Mouse (Mus musculus) cerebellum, postnatal 10 days (tissue): ENCODE measurements around the gene Wbp1l.

ENCODE experiments used
- DNase-seq, 2 experiments: peaks; one replicate each; pipeline ENCODE4 v3.0.0; 2021; ENCODE audit warnings: mixed read lengths in 2 of 2

Gene Wbp1l

DNA sequence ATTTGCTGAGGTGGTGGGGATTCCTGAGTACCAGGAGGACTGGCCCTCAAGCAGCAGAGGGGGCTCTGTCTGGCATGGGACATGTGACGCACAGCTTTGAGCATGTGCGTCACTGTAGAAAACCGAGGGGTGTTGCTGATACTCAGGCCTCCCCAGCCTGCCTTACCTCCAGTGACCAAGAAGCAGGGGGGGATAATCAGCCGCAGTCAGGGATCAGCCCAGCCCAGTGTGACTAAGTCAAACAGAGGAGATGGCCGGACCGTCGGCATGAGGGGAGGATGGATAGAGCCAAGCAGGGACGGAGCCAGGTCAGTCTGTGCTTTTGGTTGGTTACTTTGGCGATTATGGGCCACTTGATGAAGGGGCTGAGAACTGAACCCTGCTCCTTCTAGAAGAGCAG, 32.8 kb downstream of the Wbp1l start:
- no peak for DNase-seq

DNA sequence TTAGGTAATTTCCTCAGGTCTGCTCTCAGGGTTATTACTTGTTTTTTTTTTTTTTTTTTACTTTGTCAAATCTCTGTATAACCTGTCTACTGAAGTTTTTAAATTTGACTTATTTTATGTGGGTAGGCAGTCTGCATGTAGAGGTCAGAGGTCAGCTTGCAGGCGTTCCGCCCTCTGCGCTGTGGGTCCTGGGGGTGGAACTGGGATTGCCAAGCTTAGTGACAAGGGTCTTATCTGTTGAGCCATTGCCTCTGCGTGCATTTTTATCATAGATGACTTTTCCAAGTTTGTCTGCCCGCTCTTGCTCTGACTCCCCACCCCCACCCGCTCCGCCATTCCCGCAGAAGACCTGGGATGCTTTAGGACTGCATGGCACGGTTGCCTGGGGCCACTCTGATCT, 36.9 kb downstream of the Wbp1l start:
- no peak for DNase-seq

DNA sequence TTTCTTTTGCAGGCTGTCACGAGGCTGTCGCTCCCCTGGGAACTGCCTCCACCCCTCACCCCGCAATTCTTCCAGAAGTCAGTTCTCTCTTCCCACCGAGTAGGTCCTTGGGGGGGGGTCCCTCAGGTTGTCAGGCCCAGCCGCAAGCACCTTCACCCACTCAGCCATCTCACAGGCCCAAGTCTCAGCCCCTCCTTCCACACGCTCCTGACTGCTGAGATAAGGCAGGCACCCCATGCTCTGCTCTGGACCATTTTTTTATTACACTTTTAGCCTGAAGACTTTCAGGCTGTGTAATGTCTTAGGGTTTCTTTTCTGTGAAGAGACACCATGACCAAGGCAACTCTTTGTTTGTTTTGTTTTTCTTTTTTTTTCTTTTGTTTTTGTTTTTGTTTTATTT, 38.7 kb downstream of the Wbp1l start:
- no peak for DNase-seq

DNA sequence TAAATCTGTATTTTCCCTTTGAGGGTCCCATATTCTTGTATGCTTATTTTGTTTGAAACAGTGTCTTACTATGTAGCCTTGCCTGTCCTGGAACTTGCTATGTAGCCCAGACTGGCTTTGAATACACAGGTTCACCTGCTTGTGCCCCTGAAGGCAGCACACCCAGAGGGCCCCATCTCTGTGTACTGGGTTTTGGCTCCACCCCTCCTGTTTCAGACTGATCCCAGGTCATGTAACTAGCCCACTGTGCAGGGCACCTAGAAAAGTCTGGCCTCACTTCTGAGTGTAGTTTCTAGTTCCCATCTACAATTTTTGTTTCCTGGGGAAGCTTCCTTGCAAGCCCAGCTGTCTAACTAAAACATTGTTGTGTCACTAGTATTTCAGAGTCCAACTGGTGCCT, 40.2 kb downstream of the Wbp1l start:
- no peak for DNase-seq

DNA sequence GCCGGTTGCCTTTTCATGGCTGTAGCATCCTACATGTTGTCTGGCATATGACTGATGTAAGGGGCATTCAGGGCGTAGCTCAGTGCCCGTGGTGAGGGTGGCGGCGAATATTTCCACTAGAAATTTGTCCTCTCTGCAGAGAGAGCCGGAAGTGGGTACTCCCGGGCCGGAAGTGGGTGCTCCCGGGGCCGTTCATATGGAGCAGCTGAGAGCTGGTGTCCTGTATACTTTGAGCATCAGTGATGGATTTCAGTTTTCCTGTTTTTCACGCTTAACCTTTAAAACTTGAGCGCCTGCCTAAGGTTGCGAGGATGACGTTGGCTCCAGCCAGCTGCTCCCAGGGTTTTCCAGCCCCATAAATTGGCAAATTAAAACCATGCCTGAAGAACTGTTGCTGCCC, 40.6 kb downstream of the Wbp1l start:
- DNase-seq, result no peak

DNA sequence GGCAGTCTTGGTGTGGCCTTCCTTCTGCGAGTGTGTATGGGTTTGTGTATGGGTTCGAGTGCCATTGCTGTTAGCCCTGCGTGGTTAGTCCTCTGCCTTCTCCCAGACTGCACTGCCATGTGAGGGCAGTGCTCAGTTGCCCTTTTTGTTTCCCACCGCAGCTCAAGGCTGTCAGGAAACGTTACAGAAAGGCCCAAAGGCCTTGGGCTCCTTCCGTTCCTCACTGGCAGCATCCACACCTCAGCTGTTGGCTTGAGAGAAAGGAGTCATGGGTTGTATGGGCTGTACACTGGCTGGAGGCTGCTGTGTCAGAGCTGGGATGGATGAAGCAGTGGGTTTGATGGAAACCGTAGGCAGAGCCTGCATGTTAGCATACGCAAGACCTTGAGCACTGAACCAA, 41.9 kb downstream of the Wbp1l start:
- DNase-seq, result no peak

DNA sequence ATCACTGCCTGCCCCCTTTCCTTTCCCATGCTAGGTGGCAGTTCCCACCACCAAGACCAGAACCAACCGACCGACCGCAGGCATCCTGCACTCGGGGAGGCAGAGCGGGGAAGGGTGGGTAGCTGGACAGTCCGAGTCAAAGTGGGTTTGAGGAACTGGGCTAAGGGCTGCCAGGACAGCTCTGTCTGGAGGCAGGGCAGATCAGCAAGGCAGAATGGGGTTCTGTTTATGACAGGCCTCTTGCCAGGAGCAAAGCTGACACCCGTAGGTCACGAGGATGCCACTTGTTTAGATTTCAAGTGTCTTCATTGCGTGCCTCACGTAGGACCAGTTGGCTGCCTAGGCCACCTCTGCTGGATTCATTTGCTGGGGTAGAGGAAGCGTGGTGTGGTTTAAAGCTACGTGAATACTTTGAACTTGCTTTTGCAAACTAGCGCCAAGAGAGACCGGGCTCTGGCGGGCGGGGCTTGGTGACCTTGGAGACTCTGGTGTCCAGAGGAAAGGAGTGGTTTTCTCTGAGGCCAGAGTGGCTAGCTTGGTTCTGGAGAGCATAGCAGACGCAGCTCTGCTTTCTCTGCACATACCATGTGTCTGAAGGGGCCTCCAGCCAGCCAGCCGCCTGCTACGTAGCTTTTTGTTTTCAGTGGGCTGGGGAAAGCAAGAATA, 42.7 kb downstream of the Wbp1l start:
- peak; percentile 36 to 41 for DNase-seq

DNA sequence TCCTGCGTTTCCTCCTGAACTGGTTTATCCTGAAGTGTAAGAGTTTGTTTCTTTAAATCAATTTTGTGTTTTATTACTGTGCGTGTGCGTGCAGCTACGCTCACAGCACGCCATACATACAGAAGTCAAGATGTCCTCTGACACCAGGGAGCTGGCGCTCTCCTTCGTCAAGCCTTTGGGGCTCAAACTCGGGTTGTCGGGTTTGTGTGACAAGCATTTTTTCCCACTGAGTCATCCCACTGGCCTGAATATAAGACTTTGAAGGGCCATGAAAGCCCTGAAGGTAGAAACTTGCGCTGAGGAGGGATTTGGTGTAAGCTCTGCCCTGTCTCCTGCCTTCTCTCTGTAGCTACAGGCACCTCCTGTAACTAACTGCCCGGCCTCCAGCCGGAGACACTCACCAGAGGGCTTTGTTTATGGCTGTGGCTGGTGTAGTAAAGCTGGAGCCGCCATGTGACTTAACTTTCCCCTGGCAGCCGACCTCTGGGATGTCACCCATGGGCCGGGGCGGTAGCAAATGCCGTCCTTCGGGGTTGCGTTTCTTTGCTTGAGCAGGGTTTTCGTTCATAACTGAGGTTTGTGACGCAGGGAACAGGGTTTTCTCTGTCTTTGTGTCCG, 43.4 kb downstream of the Wbp1l start:
- no peak for DNase-seq

DNA sequence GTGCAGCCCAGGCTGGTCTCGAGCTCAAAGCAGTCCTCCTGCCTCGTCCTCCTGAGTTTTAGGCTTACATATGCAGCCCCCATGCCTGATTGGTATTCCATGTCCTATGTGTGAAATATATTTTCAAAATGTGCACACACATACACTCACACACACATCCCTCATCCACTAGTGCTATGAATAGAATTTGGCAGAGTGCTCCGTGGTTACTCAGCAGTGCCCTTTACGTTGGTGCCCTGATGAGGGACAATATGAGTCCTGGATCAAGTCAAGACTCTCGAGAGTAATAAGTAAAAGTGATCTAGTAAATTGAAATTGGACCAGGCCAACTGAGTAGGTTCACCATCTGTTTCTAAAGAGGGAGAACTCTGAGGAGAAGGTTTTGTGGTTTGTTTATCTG, 44.4 kb downstream of the Wbp1l start:
- no peak for DNase-seq

DNA sequence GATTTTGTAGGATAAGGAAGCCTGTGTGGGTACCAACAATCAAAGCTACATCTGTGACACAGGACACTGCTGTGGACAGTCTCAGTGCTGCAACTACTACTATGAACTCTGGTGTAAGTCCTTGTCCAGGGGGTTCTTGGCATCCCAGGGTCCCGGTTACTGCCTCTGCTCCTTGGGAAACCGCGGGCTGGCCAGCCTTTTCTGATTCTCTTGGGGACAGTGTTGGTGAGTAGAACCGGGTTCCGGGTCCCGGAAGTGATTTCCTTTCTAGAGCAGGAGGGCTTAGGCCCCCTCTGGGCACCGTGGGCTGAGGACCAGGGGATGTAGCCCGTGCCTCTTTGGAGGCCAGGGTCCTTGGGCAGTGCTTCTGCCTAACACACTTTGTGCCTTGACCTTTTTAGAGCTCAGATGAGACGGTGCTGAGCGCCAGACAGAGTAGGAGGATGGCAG, 45.5 kb downstream of the Wbp1l start:
- no peak for DNase-seq

DNA sequence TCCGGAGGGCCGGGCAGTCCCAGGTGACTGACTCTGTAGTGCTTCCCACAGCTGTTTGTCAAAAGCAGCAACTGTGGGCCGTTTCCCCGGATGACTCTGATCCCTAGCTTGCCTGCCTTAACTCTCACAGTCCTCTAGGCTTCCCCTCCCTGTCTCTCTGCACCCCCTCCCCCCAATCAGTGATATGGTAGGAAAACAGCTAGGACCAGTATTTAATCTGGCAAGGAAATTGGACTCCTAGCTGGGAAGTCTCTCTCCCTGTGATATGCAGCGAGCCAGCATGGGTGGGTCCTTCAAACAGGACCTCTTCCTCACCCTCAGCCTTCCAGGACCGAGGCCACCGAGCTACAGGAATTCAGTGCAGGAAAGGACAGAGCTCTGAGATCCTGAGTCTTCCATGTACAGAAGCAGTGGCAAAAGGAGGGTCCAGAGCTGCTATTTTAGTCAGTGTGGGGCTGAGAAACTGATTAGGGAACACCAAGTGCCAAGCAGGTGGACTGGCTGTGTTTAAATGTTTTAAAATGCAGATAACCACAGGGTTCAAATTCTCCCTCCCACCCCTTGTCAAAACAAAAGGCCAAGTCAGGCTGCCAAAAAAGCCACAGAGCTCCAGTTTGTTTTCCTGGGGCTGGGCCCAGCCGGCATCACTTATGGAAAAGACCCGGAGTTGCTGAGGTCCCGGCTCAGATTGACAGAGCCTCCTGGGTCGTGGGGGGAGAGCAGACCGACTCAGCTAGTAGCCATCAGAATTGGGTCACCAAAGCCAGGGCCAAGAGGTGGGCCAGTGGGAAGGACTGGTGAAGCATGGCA, 46.1 kb downstream of the Wbp1l start:
- peak; percentile 43 to 52 for DNase-seq

DNA sequence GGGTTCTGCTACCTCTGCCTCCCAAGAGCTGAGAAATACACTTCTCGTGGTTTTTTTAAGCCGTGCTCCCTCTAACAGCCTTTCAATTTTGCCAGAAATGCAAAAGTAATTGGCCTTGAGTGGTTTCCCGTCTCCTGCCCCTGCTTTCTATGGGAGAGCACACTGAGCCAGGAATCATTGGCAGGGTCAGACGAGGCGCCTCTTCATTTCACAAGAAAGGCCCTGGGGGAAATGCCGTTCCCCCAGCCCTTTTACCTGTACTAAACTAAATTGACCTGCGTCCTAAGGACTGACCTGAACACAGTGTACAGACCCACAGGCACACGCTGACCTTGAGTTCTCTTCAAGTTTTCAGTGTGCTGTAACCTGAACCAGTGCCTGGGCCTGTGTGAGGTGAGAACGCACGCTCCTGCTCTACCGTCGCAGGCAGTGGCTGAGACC, 47.2 kb downstream of the Wbp1l start:
- no peak for DNase-seq

DNA sequence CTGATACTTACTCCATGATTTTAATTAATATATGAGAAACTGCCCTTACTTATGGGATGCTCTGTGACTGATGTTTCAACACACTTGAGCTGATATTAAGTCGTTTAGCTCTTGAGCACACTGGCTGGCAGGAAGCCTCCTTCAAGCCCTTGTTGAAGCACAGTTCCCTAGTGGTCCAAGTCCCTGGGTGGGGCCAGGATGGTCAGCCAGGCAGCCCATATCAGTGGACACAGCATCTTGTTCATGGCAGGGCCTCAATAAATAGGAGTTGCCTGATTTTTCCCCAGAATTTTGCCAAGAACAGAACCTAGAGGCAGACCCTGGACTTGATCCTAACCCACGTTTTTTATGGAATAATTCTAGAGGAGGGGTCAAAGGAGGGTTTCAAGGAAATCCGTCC, 48.4 kb downstream of the Wbp1l start:
- DNase-seq, result no peak

DNA sequence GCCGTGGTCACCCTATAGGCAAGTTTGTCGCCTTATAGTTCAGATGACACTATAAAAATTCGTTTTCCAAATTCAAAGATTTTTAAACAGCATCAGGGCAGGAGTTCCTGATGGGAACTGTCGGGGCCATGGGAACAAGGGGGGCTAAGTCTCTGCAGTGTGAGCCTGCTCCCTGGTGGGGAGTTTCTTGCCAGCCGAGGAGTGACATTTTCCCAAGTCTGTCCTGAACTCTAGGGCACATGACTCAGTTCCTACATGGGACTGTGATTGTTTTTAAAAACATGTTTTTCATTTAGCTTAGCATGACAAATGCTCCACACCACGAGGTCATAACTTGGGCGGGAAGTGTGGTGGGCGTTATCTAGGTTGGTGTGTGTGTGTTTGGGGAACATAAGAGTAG, 49.0 kb downstream of the Wbp1l start:
- DNase-seq, result no peak

DNA sequence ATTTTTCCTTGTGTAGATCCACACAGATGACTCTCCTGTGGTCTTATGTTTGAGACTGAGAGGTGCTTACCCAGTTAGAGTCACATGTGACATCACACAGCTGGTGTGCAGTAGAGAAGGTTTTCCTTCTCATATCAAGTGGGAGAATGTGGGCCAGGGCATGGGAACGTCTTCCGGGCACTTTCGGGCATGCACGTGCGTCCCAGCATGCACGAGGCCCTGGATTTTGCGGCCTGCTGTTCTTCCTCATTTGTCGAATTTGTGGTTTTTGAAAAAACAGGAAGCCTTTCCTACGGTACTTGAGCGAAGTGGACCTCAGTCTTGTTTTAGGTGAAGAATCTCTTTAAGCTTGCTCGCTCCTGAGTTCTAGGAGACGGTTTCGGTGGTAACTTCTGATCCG, 49.7 kb downstream of the Wbp1l start:
- DNase-seq, result no peak

DNA sequence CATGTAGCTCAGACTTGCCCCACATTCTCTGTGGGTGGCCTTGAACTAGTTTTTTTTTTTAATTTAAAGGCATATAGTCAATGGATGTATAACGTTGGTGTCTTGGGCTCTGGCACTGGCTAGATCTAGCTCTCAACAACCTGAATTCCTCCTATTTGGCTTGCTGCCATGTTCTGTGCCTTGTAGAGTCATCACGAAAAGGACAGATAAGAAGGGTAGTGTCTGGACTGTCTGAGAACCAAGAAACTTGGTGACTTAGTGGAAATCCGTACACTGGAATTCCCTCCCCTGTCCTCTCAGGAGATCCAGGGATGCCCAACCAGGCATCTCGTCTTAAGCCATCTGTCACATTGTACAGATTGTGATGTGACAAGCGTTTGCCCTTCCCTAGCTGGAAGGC, 54.3 kb downstream of the Wbp1l start:
- no peak for DNase-seq

DNA sequence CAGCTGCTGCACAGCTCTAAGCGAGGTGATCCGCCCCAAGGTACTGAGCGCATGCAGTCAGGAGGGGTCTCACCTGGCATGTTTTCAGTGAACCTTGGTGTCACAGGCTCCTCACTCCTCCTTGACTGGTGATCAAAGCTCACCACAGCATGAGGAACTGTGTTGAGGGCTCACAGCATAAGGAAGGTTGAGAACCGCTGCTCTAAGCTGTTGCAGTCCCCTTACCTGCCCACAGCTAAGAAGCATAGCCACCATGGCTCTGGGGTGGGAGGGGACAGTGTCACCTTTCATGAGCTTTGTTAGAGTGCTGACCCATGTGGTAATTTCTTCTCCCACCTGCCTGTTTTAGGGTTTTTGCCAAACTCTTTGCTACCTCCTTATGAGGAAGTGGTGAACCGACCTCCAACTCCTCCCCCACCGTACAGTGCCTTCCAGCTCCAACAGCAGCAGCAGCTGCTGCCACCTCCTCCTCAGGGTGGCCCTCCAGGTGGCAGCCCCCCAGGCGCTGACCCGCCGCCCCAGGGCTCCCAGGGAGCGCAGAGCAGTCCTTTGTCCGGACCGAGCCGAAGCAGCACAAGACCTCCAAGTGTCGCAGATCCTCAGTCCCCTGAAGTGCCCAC, 54.8 kb downstream of the Wbp1l start:
- no peak for DNase-seq

DNA sequence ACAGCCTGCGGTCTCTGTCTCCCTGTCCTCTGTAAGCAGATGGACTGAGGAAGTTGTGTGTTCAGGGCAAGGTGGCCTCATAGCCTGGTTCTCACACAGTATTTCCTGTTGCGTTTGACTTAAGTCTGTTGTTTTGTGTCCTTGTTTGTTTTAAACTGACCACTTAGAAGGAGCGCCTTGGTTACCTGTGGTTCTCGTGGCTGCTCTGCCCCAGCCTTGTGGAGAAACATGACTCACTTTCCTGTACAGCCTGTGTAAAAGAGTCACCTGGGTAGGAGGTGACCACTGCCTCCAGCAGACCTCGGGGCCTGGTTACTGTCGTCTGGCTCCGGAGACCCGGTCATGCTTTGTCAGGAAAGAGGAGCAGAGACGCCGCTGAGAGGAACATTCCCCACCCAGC, 56.7 kb downstream of the Wbp1l start:
- no peak for DNase-seq

DNA sequence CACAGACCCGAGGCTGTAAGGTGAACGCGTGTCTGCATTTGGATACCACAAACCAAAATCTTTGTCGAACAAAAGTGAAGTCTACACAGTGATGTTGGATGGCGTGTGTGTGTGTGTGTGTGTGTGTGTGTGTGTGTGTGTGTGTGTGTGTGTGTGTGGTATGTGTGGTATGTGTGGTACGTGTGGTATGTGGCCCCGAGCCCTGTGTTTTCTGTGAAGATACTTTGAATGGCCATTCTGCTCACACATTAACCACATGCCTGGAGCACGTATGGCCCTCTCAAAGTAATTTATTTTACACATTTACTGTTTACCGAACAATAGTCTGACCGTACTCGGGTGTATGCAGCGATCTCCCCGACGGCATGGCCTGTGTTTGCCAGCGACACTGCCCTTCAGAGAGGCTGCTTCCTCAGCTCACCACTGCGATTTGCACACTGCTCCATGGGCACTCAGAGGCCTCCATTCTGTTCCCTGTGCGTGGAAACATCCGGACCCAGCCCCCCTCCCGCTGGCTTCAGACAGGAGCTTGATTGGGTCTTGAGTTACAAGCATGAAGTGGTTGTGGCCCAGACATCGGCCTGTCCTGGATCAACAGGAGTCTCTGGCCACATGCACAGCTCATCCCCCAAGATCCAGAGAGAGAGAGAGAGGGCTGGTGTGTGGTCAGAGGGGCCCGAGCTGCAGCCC, 57.4 kb downstream of the Wbp1l start:
- no peak for DNase-seq

DNA sequence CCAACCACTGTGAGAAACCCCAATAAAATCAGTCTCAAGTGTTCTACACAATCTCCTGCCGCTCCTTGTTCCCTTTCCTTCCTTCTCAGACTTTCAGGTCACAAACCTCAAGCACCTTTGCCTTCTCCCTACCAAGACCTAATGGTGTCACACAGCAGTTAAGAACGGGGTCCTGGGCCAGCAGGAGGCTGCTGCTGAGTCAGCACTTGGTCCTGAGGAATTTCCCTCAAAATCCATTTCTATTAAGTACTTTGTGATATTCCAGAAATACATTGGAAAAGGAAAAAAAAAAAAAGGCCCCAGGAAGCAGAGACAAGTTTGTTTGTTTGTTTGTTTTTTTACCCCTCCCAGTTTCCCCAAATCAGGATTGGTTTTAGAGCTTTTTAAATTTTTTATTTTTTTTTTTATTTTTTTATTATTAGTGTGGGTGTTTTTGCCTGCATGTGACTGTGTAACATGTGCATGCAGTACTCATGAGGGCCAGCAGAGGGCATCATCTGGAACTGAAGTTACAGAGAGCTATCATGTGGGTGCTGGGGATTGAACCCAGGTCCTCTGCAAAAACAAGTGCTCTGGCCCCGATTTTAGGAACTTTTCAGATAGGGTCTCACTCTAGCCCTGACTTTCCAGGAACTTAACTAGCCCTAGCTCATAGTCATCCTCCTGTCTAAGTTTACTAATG, 58.6 kb downstream of the Wbp1l start:
- DNase-seq, result peak; percentile 48 to 61

DNA sequence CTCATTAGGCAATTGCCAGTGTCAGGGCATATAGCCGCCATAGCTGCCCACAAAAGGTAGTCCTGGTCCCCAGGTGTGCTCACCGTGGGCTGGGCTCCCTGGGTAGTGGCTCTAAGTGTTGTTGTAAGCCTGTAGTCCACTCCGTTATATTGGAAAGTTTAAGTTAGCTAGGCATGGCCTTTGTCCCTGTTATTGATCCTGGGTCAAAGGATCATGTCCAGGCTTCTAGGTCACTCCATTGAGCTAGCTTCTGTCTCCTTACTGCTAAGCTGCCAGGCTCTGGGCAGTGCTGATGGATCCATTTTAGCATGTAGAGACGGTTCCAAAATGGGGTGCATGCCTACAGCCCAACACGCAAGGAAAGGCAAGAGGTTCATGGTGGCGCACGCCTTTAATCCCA, 59.5 kb downstream of the Wbp1l start:
- no peak for DNase-seq

DNA sequence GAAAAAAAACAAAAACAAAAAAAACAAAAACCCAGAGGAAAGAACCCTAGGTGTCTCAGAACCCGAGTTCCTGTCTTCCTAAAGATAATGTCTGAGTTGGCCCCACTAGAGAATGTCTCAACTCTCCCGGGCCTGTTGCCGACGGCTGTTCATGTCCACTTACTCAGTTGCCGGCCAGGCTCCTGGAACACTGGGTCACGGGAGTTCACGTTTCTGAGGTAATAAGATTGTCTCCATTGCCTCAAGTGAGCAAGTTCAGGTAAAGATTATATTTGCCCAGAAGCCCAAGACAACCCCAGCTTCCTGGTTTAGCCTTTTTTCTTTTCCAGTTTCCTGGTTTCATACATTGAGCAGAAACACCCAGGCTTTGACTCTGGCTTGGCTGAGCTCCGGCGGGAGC, 60.0 kb downstream of the Wbp1l start:
- DNase-seq, result no peak
